Mouse (Mus musculus) heart, postnatal 4 days (tissue): ENCODE data around the gene Timm10b. TPM values are rescaled to one million over a fixed set of nuclear protein-coding genes. Genes with fewer than 3 reads are reported as not detected.

Experiments used
- DNase-seq: peaks from one replicate; pipeline ENCODE4 v3.0.0; 2021
- total RNA-seq, 2 experiments: library from RNA; stranded (reverse); gene quantifications; 2 replicates each; pipeline ENCODE4 v1.2.3; 2021

Gene Timm10b
- 100 to 1,000 TPM in 1 of 2 experiments, 10 to 100 TPM in 1; 97.6 to 101 TPM for total RNA-seq

- DNase-seq, result no peak
These were observed at the start of gene Timm10b for GRCm38 (mm10) chr7:105639756-105640155. Timm10b (plus strand) TSS chr7:105640056.

DNA sequence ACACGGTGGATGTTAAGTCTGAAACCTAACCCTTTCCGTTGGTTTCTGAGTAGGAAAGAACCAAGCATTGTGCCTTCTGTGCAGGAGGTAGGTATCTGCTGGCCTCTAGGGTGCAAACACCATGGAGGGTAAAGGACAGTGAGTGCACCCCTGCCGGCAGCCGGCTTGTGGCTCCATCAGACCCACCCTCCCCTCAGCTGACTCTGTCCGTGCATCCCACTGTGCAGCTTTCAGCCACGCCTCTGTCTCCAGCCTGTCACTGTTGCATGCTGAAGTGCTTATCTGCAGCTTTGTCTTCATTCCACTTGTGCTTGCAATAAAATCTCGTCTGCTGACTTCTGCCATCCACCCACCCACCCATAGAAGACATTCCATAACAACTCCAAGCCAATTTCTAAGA is 49.8 kb upstream of the Timm10b start:
- DNase-seq, result no peak

DNA sequence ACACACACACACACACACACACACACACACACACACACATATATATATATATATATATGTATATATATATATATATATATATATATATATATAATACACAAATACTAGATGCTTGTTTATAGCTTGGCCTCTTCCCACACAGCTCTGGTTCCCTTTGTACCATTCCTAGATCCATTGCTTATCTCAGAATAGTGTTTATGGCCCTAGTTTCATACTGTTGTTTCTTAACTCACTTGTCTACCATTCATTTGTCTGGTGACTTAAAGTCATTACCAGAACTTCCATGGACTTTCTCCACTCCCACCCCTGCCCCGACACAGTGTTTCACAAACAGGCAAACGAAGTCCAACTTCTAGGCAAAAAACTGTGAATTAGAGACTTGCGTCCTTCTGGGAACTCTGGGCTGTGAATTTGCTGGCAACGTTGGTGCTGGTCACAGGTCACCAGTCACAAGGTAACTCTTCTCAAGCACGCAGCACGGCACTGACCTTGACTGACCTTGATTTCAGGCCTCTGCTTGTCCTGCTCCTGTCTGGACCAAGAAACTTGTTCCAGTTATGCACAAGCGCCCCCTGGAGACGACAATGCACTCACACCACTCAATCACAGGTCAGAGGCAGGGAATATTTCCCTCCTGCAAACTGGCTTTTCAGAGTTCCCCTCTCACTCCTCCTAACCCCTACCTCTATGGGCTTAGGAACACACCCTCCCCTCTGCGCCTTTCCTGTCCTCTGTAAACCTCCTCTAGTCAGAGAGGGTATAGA is 36.8 kb upstream of the Timm10b start:
- peak; percentile 82 for DNase-seq

GRCm38 (mm10) chr7:105608467-105608866 is 31.4 kb upstream of the Timm10b start:
- DNase-seq, result no peak

- DNase-seq, result no peak
These were observed 28.1 kb upstream of the Timm10b start for GRCm38 (mm10) chr7:105611767-105612166.

GRCm38 (mm10) chr7:105614400-105614799 is 25.5 kb upstream of the Timm10b start:
- no peak for DNase-seq

GRCm38 (mm10) chr7:105615720-105616119 is 24.1 kb upstream of the Timm10b start:
- DNase-seq, result no peak

GRCm38 (mm10) chr7:105616561-105616960 is 23.3 kb upstream of the Timm10b start:
- DNase-seq, result no peak

- DNase-seq, result no peak
These were observed 22.0 kb upstream of the Timm10b start for GRCm38 (mm10) chr7:105617810-105618209.

GRCm38 (mm10) chr7:105619701-105620100 is 20.2 kb upstream of the Timm10b start:
- no peak for DNase-seq

DNA sequence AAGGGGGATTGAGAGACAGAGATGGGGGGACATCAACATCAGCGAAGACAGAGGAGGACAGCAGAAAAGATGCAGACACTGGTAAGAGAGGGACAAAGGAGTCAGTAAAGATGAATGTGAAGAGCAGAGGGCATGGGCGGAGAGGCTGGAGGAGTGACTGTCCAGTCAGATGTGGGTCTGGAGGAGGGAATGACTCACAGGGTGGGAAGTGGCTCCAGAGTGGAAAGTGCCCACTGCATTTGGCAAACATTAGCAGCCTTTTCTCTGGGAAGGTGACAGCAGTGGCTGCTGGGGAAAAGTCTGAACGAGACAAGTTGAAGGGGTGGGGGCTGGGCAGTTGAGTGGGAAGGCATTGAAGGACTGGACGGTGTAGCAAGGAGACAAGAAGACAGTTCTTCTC is 18.8 kb upstream of the Timm10b start:
- DNase-seq, result no peak

DNA sequence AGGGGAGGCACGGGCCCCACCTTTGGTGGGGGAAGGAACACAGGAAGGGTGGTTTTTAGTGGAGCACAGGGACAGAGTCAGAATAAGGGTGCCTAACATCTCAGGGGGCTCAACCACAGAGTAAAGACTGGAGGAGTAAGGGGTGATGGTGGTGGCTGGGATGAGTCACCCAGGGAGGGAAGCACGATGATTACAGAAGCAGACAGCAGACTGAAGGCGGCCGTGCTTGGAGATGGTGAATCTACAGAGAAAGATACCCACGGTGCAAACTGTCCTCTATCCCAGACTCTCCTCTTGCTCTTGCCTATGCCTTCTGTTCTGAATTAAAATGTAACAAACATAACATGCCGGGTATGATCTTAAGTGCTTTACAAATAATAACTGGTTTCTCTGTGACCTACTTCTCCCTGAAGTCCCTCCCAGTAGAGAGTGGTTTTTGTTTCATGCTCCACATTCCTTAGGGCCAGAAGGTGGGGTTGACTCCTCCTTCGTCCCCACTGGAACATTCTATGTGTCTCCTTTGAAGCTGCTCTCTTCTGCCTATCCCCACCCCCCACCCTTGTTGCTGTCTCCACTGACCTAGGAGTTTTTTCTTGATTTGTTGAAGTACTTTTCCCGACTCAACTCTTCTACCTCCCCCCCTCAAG is 18.1 kb upstream of the Timm10b start:
- DNase-seq, result no peak

DNA sequence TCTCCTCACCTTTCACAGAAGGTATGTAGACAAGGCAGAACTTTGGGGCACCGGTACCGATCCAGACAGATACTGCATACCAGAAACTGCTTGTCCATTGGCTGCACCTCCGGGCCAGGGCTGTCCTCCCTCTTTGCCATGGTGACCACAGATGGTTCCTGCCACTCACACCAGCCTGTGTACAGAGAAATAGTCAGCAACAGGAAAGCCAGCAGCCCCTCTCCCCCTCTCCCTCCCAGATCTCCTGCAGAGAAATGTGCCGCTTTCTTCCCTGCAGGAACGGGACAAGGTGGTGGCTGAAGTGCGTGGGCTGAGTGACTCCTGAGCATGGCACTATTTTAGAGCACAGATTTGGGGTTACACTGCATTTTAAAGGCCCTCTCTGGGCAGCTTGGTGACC is 14.5 kb upstream of the Timm10b start:
- no peak for DNase-seq

DNA sequence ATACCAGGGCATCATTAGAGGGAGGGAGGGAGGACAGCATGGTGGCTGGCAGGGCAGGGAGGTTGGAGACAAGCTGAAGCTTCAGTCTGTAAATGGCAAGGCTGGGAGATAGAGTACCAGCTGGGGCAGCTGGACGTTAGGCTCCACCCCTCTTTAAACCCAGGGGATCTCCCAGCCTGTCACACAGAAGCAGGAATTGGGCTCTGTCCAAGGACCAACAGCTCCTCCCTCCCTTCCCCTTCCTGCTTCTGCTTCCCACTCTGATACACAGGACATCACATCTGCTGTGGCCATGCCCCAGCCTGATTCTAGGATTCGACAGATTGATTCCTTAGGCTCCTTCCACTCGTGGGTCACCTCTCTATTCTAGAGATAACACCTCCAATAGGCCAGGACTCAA is 11.2 kb upstream of the Timm10b start:
- peak; percentile 83 for DNase-seq

DNA sequence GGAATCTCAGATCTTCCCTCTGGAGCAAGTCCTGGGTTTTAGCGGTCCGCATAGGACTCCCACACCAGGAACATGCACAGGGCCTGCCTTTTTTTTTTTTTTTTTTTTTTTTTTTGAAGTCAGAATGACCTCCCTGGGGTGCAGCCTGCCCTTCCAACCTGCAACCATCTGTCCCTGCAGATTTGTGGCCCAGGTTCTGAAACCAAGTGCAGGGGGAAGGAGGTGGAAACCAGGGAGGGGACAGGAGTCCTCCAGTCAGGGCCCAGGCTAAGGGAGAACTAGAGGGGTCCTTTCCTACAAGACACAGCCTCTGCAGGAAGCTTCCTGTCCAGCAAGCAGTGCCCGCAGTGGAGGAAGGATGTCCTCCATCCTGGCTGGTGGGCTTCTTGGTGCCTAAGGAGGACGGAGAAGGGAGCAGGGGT is 7.3 kb upstream of the Timm10b start:
- no peak for DNase-seq

DNA sequence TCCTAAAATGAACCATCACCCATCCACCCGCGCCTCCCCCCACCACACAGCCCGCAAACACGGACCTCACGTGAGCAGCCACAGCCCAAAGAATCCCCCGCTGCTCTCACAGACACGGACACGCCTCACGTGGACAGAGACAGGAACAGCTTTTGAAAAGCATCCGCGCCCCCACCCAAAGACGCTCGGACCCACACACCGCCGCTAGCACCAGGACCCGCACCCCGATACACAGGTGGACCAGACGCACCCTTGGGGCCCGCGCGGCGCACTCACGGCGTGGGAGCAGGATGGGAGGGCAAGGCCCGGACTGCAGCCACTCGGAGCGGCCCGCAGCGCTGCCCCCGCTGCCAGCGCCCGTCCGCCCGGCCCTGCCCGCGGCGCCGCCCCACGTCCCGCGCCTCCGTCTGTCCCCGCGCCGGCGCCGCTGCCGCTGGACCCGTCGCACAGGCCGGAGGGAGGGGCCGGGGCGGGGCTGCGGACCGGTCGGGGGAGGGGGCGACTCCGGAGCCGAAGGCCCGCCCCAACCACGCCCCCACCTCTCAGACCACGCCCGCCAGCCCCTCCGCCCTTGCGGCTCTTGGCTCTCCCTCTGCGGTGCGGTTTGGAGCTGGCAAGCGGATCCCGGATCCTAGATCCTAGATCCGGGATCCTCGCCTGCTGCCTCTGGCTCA is 6.6 kb upstream of the Timm10b start, which contains the start of gene Trim3:
TSS of gene Trim3 (minus strand) at position 445 of the 674 bp plus-strand sequence.
- DNase-seq, result peak; percentile 95

DNA sequence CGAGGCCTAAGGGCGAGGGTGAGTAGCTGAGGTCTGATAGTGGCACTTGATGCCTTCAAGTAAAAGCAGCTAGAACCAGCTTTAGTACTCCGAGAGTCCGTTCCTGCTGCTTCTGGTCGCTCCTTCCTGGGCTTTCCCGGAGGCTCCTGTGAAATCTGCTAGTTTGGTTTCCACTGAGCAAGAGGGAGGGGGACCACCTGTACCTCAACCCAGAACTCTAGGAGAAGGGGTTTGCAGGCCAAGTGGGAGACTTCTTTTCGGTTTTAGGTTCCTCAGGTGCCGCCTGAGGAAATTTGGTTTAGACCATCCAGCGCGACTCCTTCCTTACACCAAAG is 6.1 kb upstream of the Timm10b start:
- no peak for DNase-seq

DNA sequence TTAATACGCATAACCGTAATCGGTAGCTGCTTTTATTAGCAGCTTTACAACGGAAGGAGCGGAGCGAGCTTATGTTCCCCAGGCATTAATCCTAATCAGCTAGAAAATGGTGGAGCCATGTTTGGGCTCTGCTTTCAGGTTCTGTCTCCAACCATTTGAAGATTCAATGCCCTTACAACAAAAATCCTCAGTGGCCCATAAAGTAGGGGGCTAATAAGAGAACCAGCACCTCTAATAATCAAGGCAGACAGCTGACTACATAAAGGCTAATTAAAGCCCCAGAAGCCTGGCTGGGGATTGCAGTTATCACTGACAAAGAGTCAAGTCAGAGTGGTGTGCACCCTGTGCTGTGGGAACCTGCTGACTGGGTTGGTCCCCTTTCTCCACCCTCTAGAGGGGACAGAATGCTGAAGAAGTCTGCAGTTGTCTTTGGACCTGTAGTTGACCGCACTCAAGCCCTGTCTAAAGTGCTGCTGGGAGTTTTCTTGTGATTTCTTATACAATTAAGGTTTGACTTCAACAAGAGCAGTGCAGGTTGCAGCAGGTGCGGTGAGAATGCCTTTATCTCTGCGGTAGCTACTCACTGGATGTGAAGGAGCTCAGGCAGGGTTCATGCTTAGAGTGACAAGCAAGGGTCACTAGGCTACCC is 5.5 kb upstream of the Timm10b start:
- no peak for DNase-seq

GRCm38 (mm10) chr7:105635726-105636125 is 4.1 kb upstream of the Timm10b start:
- DNase-seq, result no peak

DNA sequence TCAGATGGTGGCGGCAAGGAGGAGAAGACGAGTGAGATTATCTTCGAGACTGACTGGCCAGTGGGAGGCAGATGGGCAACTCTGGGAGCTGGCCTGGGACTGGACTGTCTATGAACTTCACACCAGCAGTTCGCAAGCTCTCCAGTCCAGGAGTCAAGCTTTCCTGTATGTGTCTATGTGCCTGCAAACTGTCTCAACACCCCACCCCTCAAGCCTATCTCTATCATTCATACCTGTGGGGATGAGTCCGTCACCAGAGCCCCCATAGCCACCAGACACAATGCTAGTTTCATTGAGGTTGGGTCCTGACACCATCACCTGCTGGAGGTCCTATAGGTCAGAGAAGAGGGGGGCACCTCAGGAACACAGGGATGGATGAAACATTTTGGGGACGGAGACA is 1.1 kb upstream of the Timm10b start:
- DNase-seq, result no peak

DNA sequence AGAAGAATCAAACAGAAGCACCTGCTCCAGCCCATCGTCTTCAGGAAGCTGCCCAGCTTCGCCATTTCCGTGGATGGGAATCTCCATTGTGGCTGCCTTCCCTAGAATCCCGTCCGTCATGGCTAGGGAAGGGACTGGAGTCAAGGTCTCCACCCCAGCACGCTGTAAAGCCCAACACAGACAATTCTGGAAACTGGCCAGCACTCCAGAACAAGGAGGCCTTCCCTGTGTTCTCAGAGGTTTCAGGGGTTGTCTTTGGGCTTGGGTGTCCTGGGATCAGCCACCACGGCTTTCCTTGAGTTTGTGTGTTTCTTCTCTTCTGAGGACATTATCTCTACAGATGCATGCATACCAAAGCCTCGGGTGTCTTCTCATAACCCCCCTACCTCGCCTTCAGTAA is 552 bp upstream of the Timm10b start:
- DNase-seq, result peak; percentile 62

DNA sequence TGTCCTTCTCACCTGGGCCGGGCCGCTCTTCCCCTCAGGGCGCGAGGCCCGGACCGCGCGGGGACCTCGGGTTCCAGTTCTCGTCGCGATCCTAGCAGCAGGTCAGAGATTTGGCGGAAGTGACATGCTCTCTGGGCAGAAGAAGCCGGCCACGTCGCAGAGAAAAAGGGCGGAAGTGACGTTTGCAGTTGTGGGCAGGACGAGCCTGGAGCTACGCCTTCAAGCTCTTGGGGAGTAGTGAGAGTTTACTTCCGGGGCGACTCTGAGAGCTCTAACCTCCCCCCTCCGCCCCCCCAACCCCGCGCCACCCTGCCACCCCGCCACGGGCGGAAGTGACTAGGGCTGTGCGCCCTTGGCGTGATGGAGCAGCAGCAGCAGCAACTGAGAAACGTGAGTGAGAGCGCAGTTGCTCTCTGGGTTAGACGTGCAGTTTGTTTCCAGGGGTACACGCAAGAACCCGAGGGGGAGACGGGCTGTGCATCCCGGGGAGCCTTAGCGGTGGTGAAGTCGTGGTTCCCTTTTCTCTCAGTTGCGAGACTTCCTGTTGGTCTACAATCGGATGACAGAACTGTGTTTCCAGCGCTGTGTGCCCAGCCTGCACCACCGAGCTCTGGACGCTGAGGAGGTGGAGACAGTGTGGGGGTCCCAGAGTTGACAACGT is 507 bp downstream of the Timm10b start, which contains the start of the genes Arfip2 and Gm45799:
TSS of gene Arfip2 (minus strand) at position 184 of the 661 bp plus-strand sequence.
TSS of gene Gm45799 (plus strand) at position 320 of the 661 bp plus-strand sequence.
- peak; percentile 97 for DNase-seq
